Mouse (Mus musculus): Measurements from ENCODE around the gene Fcrl1. TPM values are rescaled to one million over a fixed set of nuclear protein-coding genes. Genes with fewer than 3 reads are reported as not detected.

Fcrl1 gene
- polyA plus RNA-seq, 2 experiments = 0.56 to 0.88 TPM

GRCm38 (mm10) chr3:87435479-87435878, 59.3 kb downstream of the Fcrl1 start, which contains the start of gene Fcrl5:
Gene Fcrl5, plus strand, starts transcription at chr3:87435773.
- no peak for ATAC-seq (ENCODE audit: insufficient read depth)
- H3K9me3 ChIP-seq (ENCODE audit: control insufficient read depth, low read length) = no peaks in the 10 kb centered on the region

GRCm38 (mm10) chr3:87440586-87440985, 64.4 kb downstream of the Fcrl1 start:
- no peak overlapping the region for H3K4me2 ChIP-seq (ENCODE audit: low read depth)
- no peak overlapping the region for H3K27ac ChIP-seq
- WGBS (ENCODE audit: insufficient replicate concordance) = 54% methylated on average over 1 of the region's 1 CpGs
- H3K4me1 ChIP-seq (replicated peaks; ENCODE audit: control insufficient read depth in 2 of 2, insufficient read depth in 2 of 2, low read length in 1 of 2) = no peaks in the 10 kb centered on the region
- H3K36me3 ChIP-seq (replicated peaks; ENCODE audit: control insufficient read depth, insufficient read depth, low read depth) = no peaks in the 10 kb centered on the region
- ATAC-seq (ENCODE audit: insufficient read depth) (no peak), DNase-seq (ENCODE audit: low read depth in 3 of 3, low spot score in 3 of 3) (no peak)
- H3K9me3 ChIP-seq (ENCODE audit: control insufficient read depth, low read length) = no peaks in the 10 kb centered on the region
- no peak overlapping the region for H3K9ac ChIP-seq (replicated peaks)
- TF ChIP-seq CTCF (IDR thresholded peaks at IDR 0.05; ENCODE audit: low read depth) = no peak
- TF ChIP-seq EP300 (IDR thresholded peaks at IDR 0.05; ENCODE audit: low read depth) = no peak
- H3K27me3 ChIP-seq (ENCODE audit: control insufficient read depth, insufficient read depth, low read length) = no peaks in the 10 kb centered on the region
- H3K4me3 ChIP-seq (ENCODE audit: insufficient read depth in 1 of 2, low read depth in 2 of 2, low read length in 2 of 2) = no peak overlapping the region

More at GRCm38 (mm10) chr3:87435479-87435878, 59.3 kb downstream of the Fcrl1 start, which contains the start of gene Fcrl5:
- TF ChIP-seq CTCF (IDR thresholded peaks at IDR 0.05; ENCODE audit: low read depth) = no peak
- TF ChIP-seq EP300 (IDR thresholded peaks at IDR 0.05; ENCODE audit: low read depth) = no peak
- H3K36me3 ChIP-seq (replicated peaks; ENCODE audit: control insufficient read depth, insufficient read depth, low read depth) = no peaks in the 10 kb centered on the region
- no peak within 1 kb of the TSS for H3K9ac ChIP-seq (replicated peaks)
- no peak within 1 kb of the TSS for H3K4me3 ChIP-seq (ENCODE audit: insufficient read depth in 1 of 2, low read depth in 2 of 2, low read length in 2 of 2)
- no peaks in the 10 kb centered on the region for H3K27me3 ChIP-seq (ENCODE audit: control insufficient read depth, insufficient read depth, low read length)
- no peak within 1 kb of the TSS for H3K4me2 ChIP-seq (ENCODE audit: low read depth)
- 62% methylated on average over 5 of the region's 5 CpGs for WGBS (ENCODE audit: insufficient replicate concordance)
- DNase-seq (ENCODE audit: low read depth in 3 of 3, low spot score in 3 of 3) = no peak
- no peak within 1 kb of the TSS for H3K27ac ChIP-seq
- no peaks in the 10 kb centered on the region for H3K4me1 ChIP-seq (replicated peaks; ENCODE audit: control insufficient read depth in 2 of 2, insufficient read depth in 2 of 2, low read length in 1 of 2)

GRCm38 (mm10) chr3:87443968-87444367, 67.8 kb downstream of the Fcrl1 start:
- TF ChIP-seq CTCF (IDR thresholded peaks at IDR 0.05; ENCODE audit: low read depth) = no peak
- TF ChIP-seq EP300 (IDR thresholded peaks at IDR 0.05; ENCODE audit: low read depth) = no peak
- no peak overlapping the region for H3K9ac ChIP-seq (replicated peaks)
- 47% methylated on average over 6 of the region's 6 CpGs for WGBS (ENCODE audit: insufficient replicate concordance)

More at GRCm38 (mm10) chr3:87443968-87444367, 67.8 kb downstream of the Fcrl1 start:
- Histone ChIP-seq H3K4me1 (replicated peaks; ENCODE audit: control insufficient read depth in 2 of 2, insufficient read depth in 2 of 2, low read length in 1 of 2) (no peaks in the 10 kb centered on the region), H3K27ac (no peak overlapping the region), H3K36me3 (replicated peaks; ENCODE audit: control insufficient read depth, insufficient read depth, low read depth) (no peaks in the 10 kb centered on the region), H3K4me2 (ENCODE audit: low read depth) (no peak overlapping the region), H3K9me3 (ENCODE audit: control insufficient read depth, low read length) (no peaks in the 10 kb centered on the region), H3K27me3 (ENCODE audit: control insufficient read depth, insufficient read depth, low read length) (no peaks in the 10 kb centered on the region), H3K4me3 (ENCODE audit: insufficient read depth in 1 of 2, low read depth in 2 of 2, low read length in 2 of 2) (no peak overlapping the region)
- DNase-seq (ENCODE audit: low read depth in 3 of 3, low spot score in 3 of 3) = no peak
- ATAC-seq (ENCODE audit: insufficient read depth) = no peak

Other genes with a start within 250 kb of the Fcrl1 start
- gene Kirrel, start 201.6 kb upstream of the Fcrl1 start, polyA plus RNA-seq (2012; rRNA removed) = 0.79 TPM in 2 replicates
- 0.30 and 0.37 TPM in 2 replicates for gene Kirrel, start 201.6 kb upstream of the Fcrl1 start, polyA plus RNA-seq (2014; fragmentation: Nextera tagmentation; extraction: Ambion mirVana)
- 0.35 and 0.46 TPM in 2 replicates for gene Fcrls, start 112.6 kb upstream of the Fcrl1 start, polyA plus RNA-seq (2012; rRNA removed)
- gene Fcrls, start 112.6 kb upstream of the Fcrl1 start, polyA plus RNA-seq (2014; fragmentation: Nextera tagmentation; extraction: Ambion mirVana) = 0.63 and 0.91 TPM in 2 replicates
- 40.8 and 52.4 TPM in 2 replicates for gene Cd5l, start 18.5 kb upstream of the Fcrl1 start, polyA plus RNA-seq (2012; rRNA removed)
- 42.0 and 45.7 TPM in 2 replicates for gene Cd5l, start 18.5 kb upstream of the Fcrl1 start, polyA plus RNA-seq (2014; fragmentation: Nextera tagmentation; extraction: Ambion mirVana)
- gene Fcrl5, start 59.4 kb downstream of the Fcrl1 start, polyA plus RNA-seq (2012; rRNA removed) = not detected in 2 replicates
- gene Fcrl5, start 59.4 kb downstream of the Fcrl1 start, polyA plus RNA-seq (2014; fragmentation: Nextera tagmentation; extraction: Ambion mirVana) = not detected in 2 replicates
- 1.9 and 2.7 TPM in 2 replicates for gene Etv3, start 149.0 kb downstream of the Fcrl1 start, polyA plus RNA-seq (2012; rRNA removed)
- gene Etv3, start 149.0 kb downstream of the Fcrl1 start, polyA plus RNA-seq (2014; fragmentation: Nextera tagmentation; extraction: Ambion mirVana) = 1.3 and 1.8 TPM in 2 replicates
- 2.7 and 3.0 TPM in 2 replicates for gene Arhgef11, start 241.2 kb downstream of the Fcrl1 start, polyA plus RNA-seq (2012; rRNA removed)
- gene Arhgef11, start 241.2 kb downstream of the Fcrl1 start, polyA plus RNA-seq (2014; fragmentation: Nextera tagmentation; extraction: Ambion mirVana) = 2.2 TPM in 2 replicates

All from liver, embryonic 14.5 days (tissue).